Mouse (Mus musculus) thymus, adult 2 months (tissue): ENCODE measurements around the gene Mia2. TPM values are rescaled to one million over a fixed set of nuclear protein-coding genes. Genes with fewer than 3 reads are reported as not detected.

Experiments
- DNase-seq: peaks from one replicate; pipeline ENCODE4 v3.0.0; 2021
- H3K27ac ChIP-seq: fragments of 200-500 bp; 2 replicates; pipeline ENCODE4 v1.5.1; 2012; ENCODE audit warnings: low read length, control low read depth; ENCODE audit not compliant: control insufficient read depth, insufficient read depth
- H3K27me3 ChIP-seq: fragments of 200-500 bp; 2 replicates; pipeline ENCODE4 v1.6.1; 2012; ENCODE audit warnings: mild to moderate bottlenecking, low read length, moderate library complexity, mixed read lengths; ENCODE audit not compliant: control insufficient read depth, insufficient read depth
- H3K36me3 ChIP-seq: fragments of 200-500 bp; 2 replicates; pipeline ENCODE4 v1.6.1; 2012; ENCODE audit warnings: mild to moderate bottlenecking, low read length, moderate library complexity; ENCODE audit not compliant: control insufficient read depth, insufficient read depth
- H3K4me1 ChIP-seq: fragments of 200-500 bp; replicated peaks from 2 replicates; pipeline ENCODE4 v1.6.1; 2012; ENCODE audit warnings: low read length; ENCODE audit not compliant: control insufficient read depth, insufficient read depth
- H3K4me3 ChIP-seq: fragments of 200-500 bp; 2 replicates; pipeline ENCODE4 v1.5.1; 2012; ENCODE audit warnings: mild to moderate bottlenecking, low read length, control low read depth, moderate library complexity; ENCODE audit not compliant: control insufficient read depth, insufficient read depth
- CTCF ChIP-seq: fragments of 200-500 bp; IDR thresholded peaks from 2 replicates; pipeline ENCODE4 v1.5.1; 2012; ENCODE audit warnings: mild to moderate bottlenecking, control low read depth, low read length, moderate library complexity, borderline replicate concordance; ENCODE audit not compliant: control insufficient read depth, poor library complexity, insufficient read depth; ENCODE audit errors: extremely low read depth
- POLR2A ChIP-seq: fragments of 200-500 bp; IDR thresholded peaks from 2 replicates; pipeline ENCODE4 v1.6.1; 2012; ENCODE audit warnings: mild to moderate bottlenecking, low read length, control low read depth, moderate library complexity; ENCODE audit not compliant: control insufficient read depth, poor library complexity, insufficient read depth; ENCODE audit errors: extremely low read depth
- WGBS: fragments of 180-500 bp; shearing (Covaris S2); methylation state at CpG from one replicate; pipeline ENCODE4 v1.1.7; 2018; 5-methylcytosine and 5-hydroxymethylcytosine counted together
- polyA plus RNA-seq: library from polyadenylated mRNA; depleted of rRNA; stranded (reverse); fragments of >200 nt; gene quantifications from 2 replicates; pipeline ENCODE4 v1.2.3, GENCODE M21; 2012

Mia2 gene
- polyA plus RNA-seq, 1 experiment, result 67.8 TPM

GRCm38 (mm10) chr12:59166557-59166956 is 71.0 kb downstream of the Mia2 start:
- H3K36me3 ChIP-seq, result peaks cover 75% of the 10 kb centered on the region
- DNase-seq, result no peak

GRCm38 (mm10) chr12:59169935-59170334 is 74.3 kb downstream of the Mia2 start:
- 0 out of 2 replicates have a peak, but pooled peaks cover 5% of the 10 kb centered on the region for H3K4me1 ChIP-seq
- H3K27ac ChIP-seq, result peak overlapping the region; percentile 56; the same call in 1 of the 2 replicates
- no peak overlapping the region for H3K4me3 ChIP-seq
- DNase-seq, result no peak
- 49% methylated on average over 4 of the region's 4 CpGs for WGBS
- TF ChIP-seq CTCF, result no peak
- no peak for TF ChIP-seq POLR2A
- H3K27me3 ChIP-seq, result no peaks in the 10 kb centered on the region
- peaks cover 63% of the 10 kb centered on the region for H3K36me3 ChIP-seq

More at GRCm38 (mm10) chr12:59166557-59166956, 71.0 kb downstream of the Mia2 start:
- no peak overlapping the region for H3K27ac ChIP-seq
- TF ChIP-seq POLR2A (no peak), CTCF (no peak)
- no peaks in the 10 kb centered on the region for H3K27me3 ChIP-seq
- 0 out of 2 replicates have a peak, but pooled peaks cover 5% of the 10 kb centered on the region for H3K4me1 ChIP-seq
- no peak overlapping the region for H3K4me3 ChIP-seq
- WGBS, result 95% methylated on average over 4 of the region's 4 CpGs

GRCm38 (mm10) chr12:59177814-59178213 is 82.2 kb downstream of the Mia2 start:
- TF ChIP-seq POLR2A (no peak), CTCF (no peak)
- no peaks in the 10 kb centered on the region for H3K27me3 ChIP-seq
- WGBS, result over 99% methylated on average over 3 of the region's 3 CpGs
- H3K27ac ChIP-seq, result no peak overlapping the region
- no peaks in the 10 kb centered on the region for H3K4me1 ChIP-seq
- H3K4me3 ChIP-seq, result no peak overlapping the region
- peaks cover 82% of the 10 kb centered on the region for H3K36me3 ChIP-seq
- no peak for DNase-seq

GRCm38 (mm10) chr12:59188086-59188682 is 92.6 kb downstream of the Mia2 start:
- H3K27ac ChIP-seq, result no peak overlapping the region
- no peak for DNase-seq
- TF ChIP-seq CTCF (no peak), POLR2A (no peak)
- H3K4me3 ChIP-seq, result no peak overlapping the region
- H3K36me3 ChIP-seq, result peaks cover 72% of the 10 kb centered on the region
- no peaks in the 10 kb centered on the region for H3K27me3 ChIP-seq
- no peaks in the 10 kb centered on the region for H3K4me1 ChIP-seq
- 87% methylated on average over 12 of the region's 12 CpGs for WGBS

- H3K4me3 ChIP-seq, result no peak overlapping the region
- H3K36me3 ChIP-seq, result peaks cover 26% of the 10 kb centered on the region
- DNase-seq, result no peak
- H3K4me1 ChIP-seq, result no peaks in the 10 kb centered on the region
- TF ChIP-seq POLR2A (no peak), CTCF (no peak)
- H3K27ac ChIP-seq, result no peak overlapping the region
- no peaks in the 10 kb centered on the region for H3K27me3 ChIP-seq
- WGBS, result 91% methylated on average over 3 of the region's 3 CpGs
These were observed 98.0 kb downstream of the Mia2 start for GRCm38 (mm10) chr12:59193637-59194036.

- TF ChIP-seq POLR2A (no peak), CTCF (no peak)
- Histone ChIP-seq H3K4me1 (no peaks in the 10 kb centered on the region), H3K36me3 (peaks cover 21% of the 10 kb centered on the region), H3K27me3 (no peaks in the 10 kb centered on the region), H3K4me3 (no peak overlapping the region), H3K27ac (no peak overlapping the region)
- DNase-seq, result no peak
- WGBS, result 95% methylated on average over 9 of the region's 9 CpGs
These were observed 98.9 kb downstream of the Mia2 start for GRCm38 (mm10) chr12:59194341-59195003.
